Mouse (Mus musculus): ENCODE data around the gene Zfp787. TPM values are rescaled to one million over a fixed set of nuclear protein-coding genes. Genes with fewer than 3 reads are reported as not detected.

Zfp787 gene
- polyA plus RNA-seq, 1 experiment from 2014 or later: 9.0 TPM

GRCm38 (mm10) chr7:6159604-6160003 is 3.8 kb upstream of the Zfp787 start:
- no peak for ATAC-seq (replicated peaks; ENCODE audit: insufficient number of reproducible peaks, low FRiP score, low TSS enrichment)
- H3K9me3 ChIP-seq (replicated peaks; ENCODE audit: control insufficient read depth, low read length): no peaks in the 10 kb centered on the region
- no peak overlapping the region for H3K4me3 ChIP-seq (ENCODE audit: low read depth, low read length)
- H3K9ac ChIP-seq (ENCODE audit: low read depth, low read length): no peak overlapping the region
- 85% methylated on average over 3 of the region's 3 CpGs for WGBS (ENCODE audit: insufficient replicate concordance)
- no peaks in the 10 kb centered on the region for H3K27me3 ChIP-seq (ENCODE audit: control insufficient read depth, insufficient read depth, low read length)
- no peak overlapping the region for H3K27ac ChIP-seq (ENCODE audit: low read depth, low read length)
- peaks cover 6% of the 10 kb centered on the region for H3K4me1 ChIP-seq (ENCODE audit: control insufficient read depth, insufficient read depth, low read length)
- no peaks in the 10 kb centered on the region for H3K36me3 ChIP-seq (ENCODE audit: control insufficient read depth, insufficient read depth, low read length)
- no peak overlapping the region for H3K4me2 ChIP-seq

GRCm38 (mm10) chr7:6157479-6157878 is 1.7 kb upstream of the Zfp787 start:
- Histone ChIP-seq H3K27ac (ENCODE audit: low read depth, low read length) (no peak overlapping the region), H3K4me3 (ENCODE audit: low read depth, low read length) (no peak overlapping the region), H3K4me2 (no peak overlapping the region; the same call in 1 of the 2 replicates), H3K27me3 (ENCODE audit: control insufficient read depth, insufficient read depth, low read length) (no peaks in the 10 kb centered on the region), H3K36me3 (ENCODE audit: control insufficient read depth, insufficient read depth, low read length) (no peaks in the 10 kb centered on the region), H3K4me1 (ENCODE audit: control insufficient read depth, insufficient read depth, low read length) (peaks cover 23% of the 10 kb centered on the region), H3K9ac (ENCODE audit: low read depth, low read length) (no peak overlapping the region), H3K9me3 (replicated peaks; ENCODE audit: control insufficient read depth, low read length) (no peaks in the 10 kb centered on the region)
- WGBS (ENCODE audit: insufficient replicate concordance): 31% methylated on average over 1 of the region's 1 CpGs
- no peak for ATAC-seq (replicated peaks; ENCODE audit: insufficient number of reproducible peaks, low FRiP score, low TSS enrichment)

- no peak for ATAC-seq (replicated peaks; ENCODE audit: insufficient number of reproducible peaks, low FRiP score, low TSS enrichment)
- Histone ChIP-seq H3K9me3 (replicated peaks; ENCODE audit: control insufficient read depth, low read length) (no peaks in the 10 kb centered on the region), H3K27ac (ENCODE audit: low read depth, low read length) (no peak overlapping the region), H3K36me3 (ENCODE audit: control insufficient read depth, insufficient read depth, low read length) (no peaks in the 10 kb centered on the region), H3K4me2 (peak overlapping the region; percentile 82), H3K4me1 (ENCODE audit: control insufficient read depth, insufficient read depth, low read length) (peaks cover 23% of the 10 kb centered on the region), H3K4me3 (ENCODE audit: low read depth, low read length) (peak overlapping the region; percentile 78), H3K9ac (ENCODE audit: low read depth, low read length) (peak overlapping the region; percentile 17; the same call in 1 of the 2 replicates), H3K27me3 (ENCODE audit: control insufficient read depth, insufficient read depth, low read length) (no peaks in the 10 kb centered on the region)
- 49% methylated on average over 9 of the region's 9 CpGs for WGBS (ENCODE audit: insufficient replicate concordance)
Observed at GRCm38 (mm10) chr7:6156901-6157472, 1.2 kb upstream of the Zfp787 start.

GRCm38 (mm10) chr7:6155031-6155872 is 545 bp downstream of the Zfp787 start:
- Histone ChIP-seq H3K36me3 (ENCODE audit: control insufficient read depth, insufficient read depth, low read length) (no peaks in the 10 kb centered on the region), H3K9me3 (replicated peaks; ENCODE audit: control insufficient read depth, low read length) (no peaks in the 10 kb centered on the region), H3K4me1 (ENCODE audit: control insufficient read depth, insufficient read depth, low read length) (peaks cover 23% of the 10 kb centered on the region), H3K27me3 (ENCODE audit: control insufficient read depth, insufficient read depth, low read length) (no peaks in the 10 kb centered on the region), H3K27ac (ENCODE audit: low read depth, low read length) (peak overlapping the region; percentile 87), H3K4me3 (ENCODE audit: low read depth, low read length) (peak overlapping the region; percentile 78), H3K9ac (ENCODE audit: low read depth, low read length) (peak overlapping the region; percentile 92), H3K4me2 (peak overlapping the region; percentile 82)
- peak; percentile 80 for ATAC-seq (replicated peaks; ENCODE audit: insufficient number of reproducible peaks, low FRiP score, low TSS enrichment)
- under 1% methylated on average over 69 of the region's 85 CpGs for WGBS (ENCODE audit: insufficient replicate concordance)

- Histone ChIP-seq H3K9me3 (replicated peaks; ENCODE audit: control insufficient read depth, low read length) (no peaks in the 10 kb centered on the region), H3K4me2 (peak overlapping the region; percentile 82), H3K9ac (ENCODE audit: low read depth, low read length) (0 out of 2 replicates have a peak overlapping the region, but pooled peaks have one; percentile 92), H3K36me3 (ENCODE audit: control insufficient read depth, insufficient read depth, low read length) (no peaks in the 10 kb centered on the region), H3K4me3 (ENCODE audit: low read depth, low read length) (peak overlapping the region; percentile 78; the same call in 1 of the 2 replicates), H3K27ac (ENCODE audit: low read depth, low read length) (no peak overlapping the region), H3K27me3 (ENCODE audit: control insufficient read depth, insufficient read depth, low read length) (no peaks in the 10 kb centered on the region), H3K4me1 (ENCODE audit: control insufficient read depth, insufficient read depth, low read length) (peaks cover 24% of the 10 kb centered on the region)
- 66% methylated on average over 5 of the region's 5 CpGs for WGBS (ENCODE audit: insufficient replicate concordance)
- no peak for ATAC-seq (replicated peaks; ENCODE audit: insufficient number of reproducible peaks, low FRiP score, low TSS enrichment)
Observed at GRCm38 (mm10) chr7:6154164-6154563, 1.6 kb downstream of the Zfp787 start.

- Histone ChIP-seq H3K27me3 (ENCODE audit: control insufficient read depth, insufficient read depth, low read length) (no peaks in the 10 kb centered on the region), H3K27ac (ENCODE audit: low read depth, low read length) (no peak overlapping the region), H3K36me3 (ENCODE audit: control insufficient read depth, insufficient read depth, low read length) (no peaks in the 10 kb centered on the region), H3K9ac (ENCODE audit: low read depth, low read length) (no peak overlapping the region), H3K4me3 (ENCODE audit: low read depth, low read length) (no peak overlapping the region), H3K9me3 (replicated peaks; ENCODE audit: control insufficient read depth, low read length) (no peaks in the 10 kb centered on the region), H3K4me2 (no peak overlapping the region; the same call in 1 of the 2 replicates), H3K4me1 (ENCODE audit: control insufficient read depth, insufficient read depth, low read length) (peaks cover 34% of the 10 kb centered on the region)
- 84% methylated on average over 3 of the region's 3 CpGs for WGBS (ENCODE audit: insufficient replicate concordance)
- no peak for ATAC-seq (replicated peaks; ENCODE audit: insufficient number of reproducible peaks, low FRiP score, low TSS enrichment)
Observed at GRCm38 (mm10) chr7:6153131-6153530, 2.7 kb downstream of the Zfp787 start.

GRCm38 (mm10) chr7:6152036-6152435 is 3.8 kb downstream of the Zfp787 start:
- WGBS (ENCODE audit: insufficient replicate concordance): 85% methylated on average over 3 of the region's 3 CpGs
- Histone ChIP-seq H3K4me2 (no peak overlapping the region), H3K4me1 (ENCODE audit: control insufficient read depth, insufficient read depth, low read length) (peaks cover 45% of the 10 kb centered on the region), H3K27ac (ENCODE audit: low read depth, low read length) (no peak overlapping the region), H3K27me3 (ENCODE audit: control insufficient read depth, insufficient read depth, low read length) (no peaks in the 10 kb centered on the region), H3K4me3 (ENCODE audit: low read depth, low read length) (no peak overlapping the region), H3K9ac (ENCODE audit: low read depth, low read length) (no peak overlapping the region), H3K9me3 (replicated peaks; ENCODE audit: control insufficient read depth, low read length) (no peaks in the 10 kb centered on the region), H3K36me3 (ENCODE audit: control insufficient read depth, insufficient read depth, low read length) (no peaks in the 10 kb centered on the region)
- ATAC-seq (replicated peaks; ENCODE audit: insufficient number of reproducible peaks, low FRiP score, low TSS enrichment): no peak

- H3K4me2 ChIP-seq: no peak overlapping the region
- ATAC-seq (replicated peaks; ENCODE audit: insufficient number of reproducible peaks, low FRiP score, low TSS enrichment): no peak
- H3K27me3 ChIP-seq (ENCODE audit: control insufficient read depth, insufficient read depth, low read length): no peaks in the 10 kb centered on the region
- H3K4me3 ChIP-seq (ENCODE audit: low read depth, low read length): no peak overlapping the region
- peaks cover 48% of the 10 kb centered on the region for H3K4me1 ChIP-seq (ENCODE audit: control insufficient read depth, insufficient read depth, low read length)
- H3K36me3 ChIP-seq (ENCODE audit: control insufficient read depth, insufficient read depth, low read length): no peaks in the 10 kb centered on the region
- H3K9me3 ChIP-seq (replicated peaks; ENCODE audit: control insufficient read depth, low read length): no peaks in the 10 kb centered on the region
- H3K9ac ChIP-seq (ENCODE audit: low read depth, low read length): no peak overlapping the region
- 88% methylated on average over 1 of the region's 1 CpGs for WGBS (ENCODE audit: insufficient replicate concordance)
- H3K27ac ChIP-seq (ENCODE audit: low read depth, low read length): no peak overlapping the region
Observed at GRCm38 (mm10) chr7:6151266-6151665, 4.5 kb downstream of the Zfp787 start.
